Mouse (Mus musculus) ES-E14 (cell line): ENCODE data around the gene Kcng4. TPM values are rescaled to one million over a fixed set of nuclear protein-coding genes. Genes with fewer than 3 reads are reported as not detected.

Experiments used
- DNase-seq: peaks from one replicate; pipeline ENCODE4 v3.0.0-alpha.2; 2013; ENCODE audit warnings: low read depth, low spot score
- H3K27ac ChIP-seq: 2 replicates; pipeline ENCODE4 v1.5.1; 2012; ENCODE audit warnings: low read depth, mild to moderate bottlenecking, low read length, moderate library complexity, mixed read lengths; ENCODE audit not compliant: poor library complexity, insufficient read depth, severe bottlenecking
- H3K36me3 ChIP-seq: 2 replicates; pipeline ENCODE4 v1.6.1; 2012; ENCODE audit warnings: mild to moderate bottlenecking, low read length, moderate library complexity, mixed read lengths; ENCODE audit not compliant: control insufficient read depth, poor library complexity, insufficient read depth, severe bottlenecking
- H3K4me1 ChIP-seq, 2 experiments: fragments of 150-350 bp in 1 of 2; sonication (generic) in 1 of 2; 2 replicates each; pipeline ENCODE4 v1.6.1; 2012; ENCODE audit warnings: low read length in 2 of 2, mild to moderate bottlenecking in 1 of 2, mixed read lengths in 1 of 2; ENCODE audit not compliant: control insufficient read depth in 2 of 2, insufficient read depth in 2 of 2, poor library complexity in 1 of 2
- H3K4me3 ChIP-seq, 2 experiments: fragments of 150-350 bp in 1 of 2; sonication (generic) in 1 of 2; 2 replicates each; pipeline ENCODE4 v1.5.1; 2012; ENCODE audit warnings: low read length in 2 of 2, low read depth in 1 of 2, mild to moderate bottlenecking in 1 of 2, mixed read lengths in 1 of 2; ENCODE audit not compliant: insufficient read depth in 1 of 2, poor library complexity in 1 of 2, severe bottlenecking in 1 of 2
- H3K9ac ChIP-seq: 2 replicates; pipeline ENCODE4 v1.6.1; 2012; ENCODE audit warnings: low read depth, mild to moderate bottlenecking, low read length, mixed read lengths; ENCODE audit not compliant: poor library complexity, insufficient read depth, severe bottlenecking
- H3K9me3 ChIP-seq: fragments of 150-350 bp; sonication (generic); 2 replicates; pipeline ENCODE4 v1.6.1; 2012; ENCODE audit warnings: low read depth, mild to moderate bottlenecking, low read length; ENCODE audit not compliant: control insufficient read depth, insufficient read depth
- CHD2 ChIP-seq: IDR thresholded peaks from 2 replicates; pipeline ENCODE4 v1.6.1; 2014; ENCODE audit warnings: mild to moderate bottlenecking, low read depth, low read length, inconsistent platforms
- HCFC1 ChIP-seq: IDR thresholded peaks from 2 replicates; pipeline ENCODE4 v1.6.1; 2012; ENCODE audit warnings: low read length, inconsistent platforms, borderline replicate concordance; ENCODE audit not compliant: insufficient read depth
- MAFK ChIP-seq: IDR thresholded peaks from 2 replicates; pipeline ENCODE4 v1.6.1; 2014; ENCODE audit warnings: mild to moderate bottlenecking, low read depth, low read length, inconsistent platforms; ENCODE audit not compliant: insufficient read depth
- ZC3H11A ChIP-seq: IDR thresholded peaks from 2 replicates; pipeline ENCODE4 v1.6.1; 2012; ENCODE audit warnings: low read depth, mild to moderate bottlenecking, inconsistent platforms, low read length, borderline replicate concordance
- ZNF384 ChIP-seq: IDR thresholded peaks from 2 replicates; pipeline ENCODE4 v1.6.1; 2012; ENCODE audit warnings: low read depth, low read length, inconsistent platforms
- in situ Hi-C, 2 experiments: fragments of 600-800 bp; cut with MboI; formaldehyde crosslinking; loops; one replicate each; pipeline ENCODE4 v1.15.1; 2025; ENCODE audit warnings: low sequenced_read_pairs in 2 of 2, inconsistent platforms in 1 of 2; ENCODE audit not compliant: unreplicated experiment in 2 of 2
- total RNA-seq: library from RNA; depleted of rRNA; stranded (reverse); fragments of 300-350 nt; gene quantifications from 2 replicates; pipeline ENCODE4 v1.2.3, GENCODE M21; 2012

Gene Kcng4
- total RNA-seq, 1 experiment = 0.67 TPM

GRCm38 (mm10) chr8:119661892-119662291, 26.4 kb upstream of the Kcng4 start:
- Histone ChIP-seq H3K4me1 (no peaks in the 10 kb centered on the region; a peak in 1 of 4 replicates), H3K9me3 (no peaks in the 10 kb centered on the region), H3K9ac (no peak overlapping the region), H3K4me3 (no peak overlapping the region), H3K36me3 (no peaks in the 10 kb centered on the region), H3K27ac (no peak overlapping the region)
- DNase-seq = no peak
- in situ Hi-C loops = no loop called here
- TF ChIP-seq ZNF384 (no peak), ZC3H11A (no peak), CHD2 (no peak), HCFC1 (no peak), MAFK (no peak)

- Histone ChIP-seq H3K9ac (no peak overlapping the region), H3K4me1 (no peaks in the 10 kb centered on the region; a peak in 1 of 4 replicates), H3K9me3 (no peaks in the 10 kb centered on the region), H3K4me3 (no peak overlapping the region), H3K36me3 (no peaks in the 10 kb centered on the region), H3K27ac (no peak overlapping the region)
- in situ Hi-C loops = no loop called here
- no peak for TF ChIP-seq ZNF384
- no peak for TF ChIP-seq HCFC1
- TF ChIP-seq CHD2 = no peak
- no peak for TF ChIP-seq ZC3H11A
- DNase-seq = no peak
These were observed 25.6 kb upstream of the Kcng4 start for GRCm38 (mm10) chr8:119661081-119661480.

- H3K27ac ChIP-seq = no peak overlapping the region
- H3K4me1 ChIP-seq = no peaks in the 10 kb centered on the region; a peak in 1 of 4 replicates
- no peak for TF ChIP-seq MAFK
- TF ChIP-seq CHD2 = no peak
- 0 out of 2 replicates have a peak, but pooled peaks have one; percentile 32 for TF ChIP-seq ZNF384
- TF ChIP-seq HCFC1 = no peak
- no peak overlapping the region for H3K4me3 ChIP-seq
- in situ Hi-C loops = no loop called here
- H3K36me3 ChIP-seq = no peaks in the 10 kb centered on the region
- H3K9me3 ChIP-seq = no peaks in the 10 kb centered on the region
- DNase-seq = no peak
- no peak overlapping the region for H3K9ac ChIP-seq
These were observed 21.4 kb upstream of the Kcng4 start for GRCm38 (mm10) chr8:119656709-119657464.

GRCm38 (mm10) chr8:119651324-119651723, 15.8 kb upstream of the Kcng4 start:
- no peak for DNase-seq
- no peak for TF ChIP-seq HCFC1
- no peak for TF ChIP-seq MAFK
- no peak for TF ChIP-seq ZNF384
- no peak for TF ChIP-seq ZC3H11A
- TF ChIP-seq CHD2 = no peak
- no peak overlapping the region for H3K27ac ChIP-seq

GRCm38 (mm10) chr8:119646846-119647245, 11.4 kb upstream of the Kcng4 start:
- no peaks in the 10 kb centered on the region for H3K9me3 ChIP-seq
- no peak for DNase-seq
- H3K4me1 ChIP-seq = no peaks in the 10 kb centered on the region
- no peak overlapping the region for H3K27ac ChIP-seq
- H3K36me3 ChIP-seq = no peaks in the 10 kb centered on the region
- in situ Hi-C loops = no loop called here
- H3K9ac ChIP-seq = no peak overlapping the region
- TF ChIP-seq ZNF384 (no peak), ZC3H11A (no peak), MAFK (no peak), HCFC1 (no peak), CHD2 (no peak)
- no peak overlapping the region for H3K4me3 ChIP-seq

More at GRCm38 (mm10) chr8:119651324-119651723, 15.8 kb upstream of the Kcng4 start:
- in situ Hi-C loops = no loop called here
- H3K4me1 ChIP-seq = no peaks in the 10 kb centered on the region; a peak in 1 of 4 replicates
- H3K9ac ChIP-seq = no peak overlapping the region
- no peaks in the 10 kb centered on the region for H3K36me3 ChIP-seq
- no peak overlapping the region for H3K4me3 ChIP-seq
- H3K9me3 ChIP-seq = no peaks in the 10 kb centered on the region
